Mouse (Mus musculus): Measurements from ENCODE around the gene Sf3b4. TPM values are rescaled to one million over a fixed set of nuclear protein-coding genes. Genes with fewer than 3 reads are reported as not detected.
A peak's percentile ranks its signal among the peaks of the same experiment; 100 is the strongest.

Gene Sf3b4
- polyA plus RNA-seq (2012; fragmentation: generic; extraction: Trizol) = 77.5 TPM

DNA sequence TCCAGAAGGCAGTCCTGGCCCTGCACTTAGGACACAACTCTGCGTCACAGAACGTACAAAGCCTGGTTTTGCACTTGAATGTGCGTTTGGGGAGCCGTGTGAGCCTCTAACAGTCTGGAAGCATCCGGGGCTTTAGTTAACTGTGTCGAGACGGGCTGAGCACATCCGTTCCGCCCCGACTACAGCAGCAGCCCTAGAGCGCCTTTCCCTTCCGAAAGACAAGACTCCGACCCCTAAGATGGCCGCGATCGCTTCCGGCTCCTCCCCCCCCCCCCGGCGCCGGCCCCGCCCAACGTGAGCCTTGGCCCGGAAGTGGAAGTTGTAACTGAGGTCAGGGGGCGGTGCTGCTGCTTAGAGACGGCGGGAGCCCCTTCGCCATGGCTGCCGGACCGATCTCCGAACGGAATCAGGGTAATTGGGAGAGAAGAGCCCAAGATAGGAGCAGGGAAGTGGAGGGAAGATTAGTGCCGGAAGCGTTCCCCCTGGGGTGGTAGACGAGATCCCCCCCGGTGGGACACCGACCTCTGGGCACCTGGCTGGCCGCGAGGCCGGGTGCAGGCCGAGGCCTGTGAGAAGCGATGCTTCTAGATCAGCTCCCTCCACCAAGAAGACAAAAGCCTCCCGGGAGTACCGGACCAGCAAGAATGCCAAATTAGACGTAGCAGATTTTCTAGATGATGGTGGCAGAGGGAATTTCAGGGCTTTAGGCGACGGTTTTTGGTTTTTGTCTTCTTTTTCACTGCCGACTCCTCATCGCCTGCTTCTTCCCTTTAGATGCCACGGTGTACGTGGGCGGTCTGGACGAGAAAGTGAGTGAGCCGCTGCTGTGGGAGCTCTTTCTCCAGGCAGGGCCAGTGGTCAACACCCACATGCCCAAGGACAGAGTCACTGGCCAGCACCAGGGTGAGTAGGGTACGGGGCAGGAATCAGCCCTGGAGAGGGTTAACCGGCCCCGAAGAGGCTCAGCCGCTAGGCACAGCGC, at the start of gene Sf3b4:
TSS of gene Sf3b4 (plus strand) at position 136 of the 982 bp plus-strand sequence.
- peak within 1 kb of the TSS; percentile 63 for H3ac ChIP-seq (ENCODE audit: control insufficient read depth, insufficient read length)
- no peaks in the 10 kb centered on the region for H3K27me3 ChIP-seq (ENCODE audit: control insufficient read depth, insufficient read depth, insufficient read length)
- H3K36me3 ChIP-seq (ENCODE audit: control insufficient read depth, insufficient read depth) = peaks cover 24% of the 10 kb centered on the region
- peak within 1 kb of the TSS; percentile 97 for H3K4me2 ChIP-seq (ENCODE audit: low read depth)
- H3K79me2 ChIP-seq (ENCODE audit: control insufficient read depth, insufficient read depth) = peaks cover 37% of the 10 kb centered on the region
- peak; percentile 92 for TF ChIP-seq POLR2A (IDR thresholded peaks at IDR 0.05; ENCODE audit: insufficient read length, low read depth)
- TF ChIP-seq POLR2AphosphoS2 (IDR thresholded peaks at IDR 0.05; ENCODE audit: insufficient read length, low read depth) = peak; percentile 93
- TF ChIP-seq MYOD1 (IDR thresholded peaks at IDR 0.05; ENCODE audit: control insufficient read depth in 1 of 3, insufficient read length in 2 of 3, low read depth in 2 of 3) = no peak
- TF ChIP-seq CEBPB (IDR thresholded peaks at IDR 0.05; ENCODE audit: insufficient read depth, poor library complexity, severe bottlenecking) = no peak
- no peak for TF ChIP-seq REST (IDR thresholded peaks at IDR 0.05; ENCODE audit: insufficient read depth, insufficient read length)
- peak within 1 kb of the TSS; percentile 94 for H3K4me3 ChIP-seq

GRCm38 (mm10) chr3:96124235-96124634, 47.9 kb upstream of the Sf3b4 start:
- Histone ChIP-seq H3K79me2 (ENCODE audit: control insufficient read depth, insufficient read depth) (peaks cover 87% of the 10 kb centered on the region), H3K4me2 (ENCODE audit: low read depth) (no peak overlapping the region), H3ac (ENCODE audit: control insufficient read depth, insufficient read length) (no peak overlapping the region), H3K4me3 (no peak overlapping the region), H3K27me3 (ENCODE audit: control insufficient read depth, insufficient read depth, insufficient read length) (no peaks in the 10 kb centered on the region), H3K36me3 (ENCODE audit: control insufficient read depth, insufficient read depth) (no peaks in the 10 kb centered on the region)
- TF ChIP-seq MYOG (IDR thresholded peaks at IDR 0.05; ENCODE audit: control insufficient read depth in 1 of 3, insufficient read depth in 1 of 3, insufficient read length in 2 of 3, low read depth in 2 of 3) = no peak
- no peak for TF ChIP-seq MYOD1 (IDR thresholded peaks at IDR 0.05; ENCODE audit: control insufficient read depth in 1 of 3, insufficient read length in 2 of 3, low read depth in 2 of 3)
- TF ChIP-seq TCF12 (IDR thresholded peaks at IDR 0.05; ENCODE audit: insufficient read depth, poor library complexity, severe bottlenecking) = no peak
- no peak for TF ChIP-seq POLR2AphosphoS2 (IDR thresholded peaks at IDR 0.05; ENCODE audit: insufficient read length, low read depth)
- no peak for TF ChIP-seq POLR2A (IDR thresholded peaks at IDR 0.05; ENCODE audit: insufficient read length, low read depth)
- no peak for TF ChIP-seq MAX (IDR thresholded peaks at IDR 0.05; ENCODE audit: low read depth)
- TF ChIP-seq TCF3 (IDR thresholded peaks at IDR 0.05; ENCODE audit: insufficient read length, low read depth) = no peak
- no peak for TF ChIP-seq REST (IDR thresholded peaks at IDR 0.05; ENCODE audit: insufficient read depth, insufficient read length)
- TF ChIP-seq E2F4 (IDR thresholded peaks at IDR 0.05; ENCODE audit: insufficient read depth) = no peak
- no peak for TF ChIP-seq USF1 (IDR thresholded peaks at IDR 0.05; ENCODE audit: low read depth)
- TF ChIP-seq CEBPB (IDR thresholded peaks at IDR 0.05; ENCODE audit: insufficient read depth, poor library complexity, severe bottlenecking) = no peak
- TF ChIP-seq SRF (IDR thresholded peaks at IDR 0.05; ENCODE audit: control insufficient read depth, insufficient read length, low read depth) = no peak

- H3K27me3 ChIP-seq (ENCODE audit: control insufficient read depth, insufficient read depth, insufficient read length) = no peaks in the 10 kb centered on the region
- no peak overlapping the region for H3K4me3 ChIP-seq
- no peak overlapping the region for H3ac ChIP-seq (ENCODE audit: control insufficient read depth, insufficient read length)
- peaks cover 78% of the 10 kb centered on the region for H3K79me2 ChIP-seq (ENCODE audit: control insufficient read depth, insufficient read depth)
- H3K4me2 ChIP-seq (ENCODE audit: low read depth) = peak overlapping the region; percentile 8
- no peak for TF ChIP-seq SRF (IDR thresholded peaks at IDR 0.05; ENCODE audit: control insufficient read depth, insufficient read length, low read depth)
- H3K36me3 ChIP-seq (ENCODE audit: control insufficient read depth, insufficient read depth) = peaks cover 3% of the 10 kb centered on the region
These were observed 44.0 kb upstream of the Sf3b4 start for GRCm38 (mm10) chr3:96128128-96128527.

DNA sequence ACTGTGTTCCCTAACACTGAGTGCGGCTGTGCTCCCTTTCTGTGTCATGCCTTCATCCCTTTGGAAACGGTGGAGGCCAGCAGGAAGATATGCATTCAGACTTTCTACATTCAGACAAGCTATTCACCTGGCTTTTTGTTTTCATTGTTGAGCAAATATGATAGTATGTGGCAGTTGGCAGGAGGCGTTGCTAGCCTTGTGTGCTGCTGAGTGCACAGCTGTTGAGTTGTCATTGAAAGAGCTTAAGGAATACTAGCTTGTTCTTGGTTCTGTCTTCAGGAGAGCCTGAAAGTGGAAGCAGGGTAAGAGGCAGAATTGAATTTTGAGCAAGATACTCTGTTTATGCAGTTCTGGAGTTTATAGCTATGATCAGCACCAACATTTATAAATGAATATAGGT, 39.7 kb upstream of the Sf3b4 start:
- TF ChIP-seq USF1 (IDR thresholded peaks at IDR 0.05; ENCODE audit: low read depth) = no peak
- TF ChIP-seq E2F4 (IDR thresholded peaks at IDR 0.05; ENCODE audit: insufficient read depth) = no peak
- peak in 1 of 3 experiments; percentile 24 for TF ChIP-seq MYOG (IDR thresholded peaks at IDR 0.05; ENCODE audit: control insufficient read depth in 1 of 3, insufficient read depth in 1 of 3, insufficient read length in 2 of 3, low read depth in 2 of 3)
- no peak for TF ChIP-seq POLR2A (IDR thresholded peaks at IDR 0.05; ENCODE audit: insufficient read length, low read depth)
- TF ChIP-seq POLR2AphosphoS2 (IDR thresholded peaks at IDR 0.05; ENCODE audit: insufficient read length, low read depth) = no peak
- no peak for TF ChIP-seq SRF (IDR thresholded peaks at IDR 0.05; ENCODE audit: control insufficient read depth, insufficient read length, low read depth)
- peak in 2 of 3 experiments; percentile 59 to 64 for TF ChIP-seq MYOD1 (IDR thresholded peaks at IDR 0.05; ENCODE audit: control insufficient read depth in 1 of 3, insufficient read length in 2 of 3, low read depth in 2 of 3)
- no peak for TF ChIP-seq REST (IDR thresholded peaks at IDR 0.05; ENCODE audit: insufficient read depth, insufficient read length)
- TF ChIP-seq TCF3 (IDR thresholded peaks at IDR 0.05; ENCODE audit: insufficient read length, low read depth) = no peak
- no peak for TF ChIP-seq CEBPB (IDR thresholded peaks at IDR 0.05; ENCODE audit: insufficient read depth, poor library complexity, severe bottlenecking)
- no peak for TF ChIP-seq MAX (IDR thresholded peaks at IDR 0.05; ENCODE audit: low read depth)
- Histone ChIP-seq H3K4me2 (ENCODE audit: low read depth) (no peak overlapping the region), H3K36me3 (ENCODE audit: control insufficient read depth, insufficient read depth) (peaks cover 18% of the 10 kb centered on the region), H3K27me3 (ENCODE audit: control insufficient read depth, insufficient read depth, insufficient read length) (no peaks in the 10 kb centered on the region), H3K79me2 (ENCODE audit: control insufficient read depth, insufficient read depth) (peaks cover 57% of the 10 kb centered on the region), H3K4me3 (no peak overlapping the region), H3ac (ENCODE audit: control insufficient read depth, insufficient read length) (no peak overlapping the region)

All from myocyte (in vitro differentiated cells).